Mouse (Mus musculus) hindbrain, embryonic 10.5 days (tissue): ENCODE measurements at regions not wholly inside any gene's neighbourhood (a gene's known extent, or its start where the extent isn't known, plus 50 kb on each side); places are given as distances from the start of the nearest gene placed in this dataset.

Experiments used
- DNase-seq: peaks from one replicate; pipeline ENCODE4 v3.0.0-alpha.2; 2017; ENCODE audit warnings: low spot score
- H3K27ac ChIP-seq: fragments of 300-500 bp; sonication (generic); 2 replicates; pipeline ENCODE4 v1.5.1; 2016; ENCODE audit warnings: mild to moderate bottlenecking, moderate library complexity
- H3K27me3 ChIP-seq: fragments of 300-500 bp; sonication (generic); 2 replicates; pipeline ENCODE4 v1.6.1; 2016; ENCODE audit warnings: mild to moderate bottlenecking; ENCODE audit not compliant: poor library complexity, insufficient read depth, severe bottlenecking
- H3K36me3 ChIP-seq: fragments of 300-500 bp; sonication (generic); 2 replicates; pipeline ENCODE4 v1.6.1; 2016; ENCODE audit warnings: mild to moderate bottlenecking, moderate library complexity
- H3K4me1 ChIP-seq: fragments of 300-500 bp; sonication (generic); replicated peaks from 2 replicates; pipeline ENCODE4 v1.6.1; 2016; ENCODE audit warnings: mild to moderate bottlenecking
- H3K4me3 ChIP-seq: fragments of 300-500 bp; sonication (generic); 2 replicates; pipeline ENCODE4 v1.5.1; 2016; ENCODE audit warnings: mild to moderate bottlenecking, moderate library complexity
- H3K9me3 ChIP-seq: fragments of 300-500 bp; sonication (generic); 2 replicates; pipeline ENCODE4 v1.6.1; 2016; ENCODE audit warnings: mild to moderate bottlenecking, moderate library complexity
- WGBS: fragments of 180-500 bp; shearing (Covaris S2); methylation state at CpG from one replicate; pipeline ENCODE4 v1.1.7; 2016; 5-methylcytosine and 5-hydroxymethylcytosine counted together

DNA sequence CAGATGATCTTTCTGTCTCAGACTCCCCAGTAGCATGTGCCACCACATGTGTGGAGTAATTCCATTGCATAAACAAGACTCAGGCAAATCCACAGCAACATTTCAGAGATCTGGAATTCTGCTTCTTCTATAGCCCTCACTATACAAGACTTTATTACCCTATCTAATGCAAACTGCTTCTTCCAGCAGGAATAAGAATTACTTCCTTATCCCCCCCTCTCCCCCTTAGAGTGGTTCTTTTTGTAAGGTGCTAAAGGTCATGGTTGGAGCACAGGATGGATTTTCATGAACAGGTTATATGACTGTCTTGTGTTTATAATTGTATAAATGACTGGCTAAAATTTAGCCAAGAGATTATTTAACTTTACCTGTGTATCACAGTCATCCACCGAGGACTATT, 5037.4 kb downstream of the 9330182O14Rik start:
- 93% methylated on average over 1 of the region's 1 CpGs for WGBS
- Histone ChIP-seq H3K4me3 (no peak overlapping the region), H3K9me3 (no peaks in the 10 kb centered on the region), H3K36me3 (no peaks in the 10 kb centered on the region), H3K27ac (no peak overlapping the region), H3K4me1 (no peaks in the 10 kb centered on the region), H3K27me3 (no peaks in the 10 kb centered on the region)
- DNase-seq = no peak

DNA sequence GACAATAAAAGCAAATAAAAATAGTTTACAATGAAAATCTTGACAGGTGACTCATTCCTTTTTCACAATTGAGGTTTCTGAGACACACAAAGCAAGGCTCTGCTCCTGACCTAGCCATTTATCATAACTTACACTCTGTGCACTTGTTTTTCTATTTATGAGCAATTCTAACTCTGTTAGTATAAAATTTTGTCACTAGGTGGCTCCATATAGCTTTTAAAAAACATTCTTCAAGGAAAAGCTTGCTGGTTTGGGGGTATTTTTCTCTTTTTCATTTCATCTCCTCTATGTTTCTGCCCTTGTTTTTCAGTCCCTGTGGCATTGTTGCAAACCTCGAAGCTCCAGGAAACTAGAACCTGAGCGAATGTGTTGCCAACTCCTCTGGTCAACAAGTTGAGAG, 5044.2 kb downstream of the 9330182O14Rik start:
- no peak for DNase-seq
- whole genome bisulfite sequencing = 54% methylated on average over 2 of the region's 2 CpGs
- no peaks in the 10 kb centered on the region for H3K9me3 ChIP-seq
- no peak overlapping the region for H3K4me3 ChIP-seq
- no peaks in the 10 kb centered on the region for H3K27me3 ChIP-seq
- H3K27ac ChIP-seq = no peak overlapping the region
- no peaks in the 10 kb centered on the region for H3K4me1 ChIP-seq
- no peaks in the 10 kb centered on the region for H3K36me3 ChIP-seq

DNA sequence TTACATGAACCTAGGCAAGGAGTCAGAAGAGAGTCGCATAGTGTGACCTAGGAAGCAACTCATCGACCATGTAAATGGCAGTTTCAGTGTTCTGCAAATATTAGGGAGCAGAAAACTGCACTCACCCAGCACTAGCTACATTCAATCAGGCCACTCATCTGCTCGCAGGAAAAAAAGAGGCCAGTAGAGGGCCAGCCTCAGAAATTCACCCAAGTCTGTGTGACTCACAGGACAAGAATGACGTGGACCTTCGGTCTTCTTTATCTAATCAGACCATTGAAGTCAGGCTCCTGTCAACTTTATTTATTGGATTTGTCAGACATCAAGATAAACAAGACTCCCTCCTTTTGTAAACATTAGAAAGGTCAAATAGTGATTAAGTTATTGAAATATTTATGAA, 5046.0 kb downstream of the 9330182O14Rik start:
- Histone ChIP-seq H3K4me3 (no peak overlapping the region), H3K27ac (no peak overlapping the region), H3K4me1 (no peaks in the 10 kb centered on the region), H3K9me3 (no peaks in the 10 kb centered on the region), H3K27me3 (no peaks in the 10 kb centered on the region), H3K36me3 (no peaks in the 10 kb centered on the region)
- 65% methylated on average over 5 of the region's 5 CpGs for WGBS
- DNase-seq = peak; percentile 22
